Mouse (Mus musculus) cerebral cortex, adult 2 months (tissue): ENCODE results near the gene Pde4d.

Source experiments
- WGBS: fragments of 180-500 bp; shearing (Covaris S2); methylation state at CpG from one replicate; pipeline ENCODE4 v1.1.7; 2018; 5-methylcytosine and 5-hydroxymethylcytosine counted together

The Pde4d gene

DNA sequence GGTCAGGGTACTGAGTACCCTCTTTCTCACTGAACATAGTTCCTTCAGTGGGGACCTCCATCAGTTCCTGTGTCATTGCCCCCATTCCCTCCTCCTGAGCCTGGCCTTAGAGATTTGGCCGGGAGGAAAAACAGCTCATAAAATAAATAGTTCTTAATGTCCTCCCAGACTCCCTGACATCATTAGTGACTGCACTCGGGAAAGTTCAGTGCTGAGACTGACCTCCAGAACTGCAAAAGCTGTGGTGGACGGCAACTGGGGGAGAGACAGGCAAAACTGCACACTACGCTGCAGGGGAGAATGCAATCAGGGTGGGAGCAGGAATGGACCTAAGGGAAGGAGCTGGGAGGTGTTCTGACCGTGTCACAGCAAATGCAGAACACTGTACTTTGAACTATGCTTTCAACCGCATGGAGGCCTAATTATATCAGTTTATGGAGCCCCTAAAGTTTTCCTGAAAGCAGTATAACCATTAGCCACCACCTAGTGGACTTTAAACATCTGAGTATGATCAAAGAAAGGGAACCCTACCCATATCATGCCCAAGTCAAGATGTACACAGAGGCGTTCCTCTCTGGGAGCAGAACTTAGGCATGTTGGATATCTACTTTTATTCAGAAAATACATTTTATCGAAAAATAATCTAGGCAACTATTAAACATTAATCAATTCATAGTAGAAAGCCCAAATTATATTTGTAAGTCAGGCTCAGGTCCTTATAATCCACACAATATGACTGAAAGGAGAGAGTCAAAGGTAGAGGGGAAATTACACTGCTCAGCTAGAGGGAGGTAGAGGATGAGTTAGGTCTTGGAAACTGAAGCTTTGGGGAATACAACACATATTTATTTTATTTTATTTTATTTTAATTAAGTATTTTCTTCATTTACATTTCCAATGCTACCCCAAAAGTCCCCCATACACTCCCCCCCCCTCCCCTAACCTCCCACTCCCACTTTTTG lies 618.8 kb downstream of the Pde4d start:
- 87% methylated on average over 8 of the region's 8 CpGs for WGBS

DNA sequence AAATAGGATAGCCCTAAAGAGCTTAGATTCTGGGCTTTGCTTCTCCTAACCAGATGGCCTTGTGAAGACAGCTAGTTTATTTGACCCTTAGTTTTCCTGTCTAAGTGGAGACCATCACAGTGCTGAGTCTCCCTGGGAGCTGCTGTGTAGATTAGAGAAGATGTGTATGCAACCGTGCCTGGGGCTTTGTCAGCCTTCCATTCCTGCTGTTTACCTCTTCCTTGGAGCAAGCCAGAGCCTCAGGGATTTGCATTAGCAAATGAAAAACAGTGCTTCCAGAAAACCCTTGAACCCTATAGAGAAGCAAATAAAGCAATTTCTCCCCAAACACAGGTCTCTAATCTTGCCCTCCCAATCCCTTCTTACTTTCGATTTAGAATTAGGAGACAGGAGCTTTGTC lies 623.6 kb downstream of the Pde4d start:
- 72% methylated on average over 2 of the region's 2 CpGs for WGBS

DNA sequence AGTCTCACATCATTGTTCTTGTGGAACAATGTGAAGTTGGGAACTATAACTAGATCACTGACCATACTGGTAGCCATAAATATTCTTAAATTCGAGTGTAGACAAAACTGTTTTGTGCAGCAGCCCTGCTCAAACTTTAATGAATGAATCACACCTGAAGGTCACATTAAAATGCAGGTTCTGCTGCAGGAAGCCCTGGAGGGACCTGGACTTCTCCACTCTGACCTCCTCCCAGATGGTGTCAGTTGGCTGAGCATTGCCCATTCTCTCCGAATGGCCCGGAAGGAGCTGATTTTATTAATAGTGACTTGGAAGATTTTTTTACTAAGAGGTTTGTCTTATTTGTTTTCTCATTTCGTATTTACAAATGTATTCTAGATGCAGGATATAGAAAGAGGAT lies 624.3 kb downstream of the Pde4d start:
- 71% methylated on average over 4 of the region's 4 CpGs for WGBS

DNA sequence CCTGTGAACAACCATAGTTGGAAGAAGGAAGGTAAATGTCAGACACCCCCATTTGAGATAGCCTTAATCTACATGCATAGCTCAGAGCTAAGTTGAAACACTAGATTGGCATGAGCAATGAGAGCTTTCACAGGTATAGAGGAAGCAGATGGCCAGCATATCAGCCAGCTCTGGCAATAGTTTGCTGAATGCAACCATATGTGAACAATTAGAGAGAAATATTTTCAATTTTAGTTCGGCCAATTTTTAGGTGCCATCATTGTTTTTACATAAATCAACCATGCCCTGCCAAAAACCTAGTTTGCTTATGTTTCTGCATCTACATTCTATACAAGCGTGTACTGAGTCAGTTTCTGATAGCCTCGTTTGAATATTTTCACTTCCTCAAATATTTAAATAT lies 642.9 kb downstream of the Pde4d start:
- 71% methylated on average over 3 of the region's 3 CpGs for WGBS

DNA sequence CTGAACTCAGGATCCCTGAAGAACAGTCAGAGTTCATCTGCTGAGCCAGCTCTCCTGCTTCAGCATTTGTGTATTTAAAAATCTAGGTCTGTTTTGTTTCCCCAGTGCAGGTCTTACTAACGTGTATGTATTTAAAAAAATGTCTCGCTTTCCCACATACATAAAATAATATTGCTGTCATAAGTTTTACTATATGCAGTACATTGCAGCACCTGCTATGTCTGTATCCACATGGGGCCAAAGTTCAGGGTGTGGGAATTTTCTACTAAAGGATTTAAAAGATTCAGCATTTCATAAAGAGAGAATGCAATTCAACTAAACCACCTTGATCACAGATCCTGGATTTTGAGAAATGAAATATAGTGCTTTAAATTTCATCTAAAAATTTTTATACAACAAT lies 646.9 kb downstream of the Pde4d start:
- WGBS, result 86% methylated on average over 2 of the region's 2 CpGs

DNA sequence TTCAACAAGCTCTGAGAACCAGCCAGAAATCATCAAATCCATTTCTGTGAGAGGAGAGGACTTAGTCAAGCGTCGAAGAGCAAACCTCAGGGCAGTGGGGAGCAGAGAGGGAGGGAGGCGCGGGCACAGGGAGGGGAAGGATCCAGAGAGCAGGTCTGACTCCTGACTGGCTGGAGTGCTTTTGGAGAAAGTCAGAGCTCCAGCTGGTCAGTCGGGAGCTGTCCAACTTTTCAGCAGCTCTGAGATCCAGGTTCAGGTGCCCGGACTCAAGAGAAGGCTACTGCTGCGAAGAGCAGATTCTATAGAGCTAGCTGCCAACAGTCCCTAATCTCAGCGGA lies 666.2 kb downstream of the Pde4d start:
- 2% methylated on average over 8 of the region's 8 CpGs for WGBS

DNA sequence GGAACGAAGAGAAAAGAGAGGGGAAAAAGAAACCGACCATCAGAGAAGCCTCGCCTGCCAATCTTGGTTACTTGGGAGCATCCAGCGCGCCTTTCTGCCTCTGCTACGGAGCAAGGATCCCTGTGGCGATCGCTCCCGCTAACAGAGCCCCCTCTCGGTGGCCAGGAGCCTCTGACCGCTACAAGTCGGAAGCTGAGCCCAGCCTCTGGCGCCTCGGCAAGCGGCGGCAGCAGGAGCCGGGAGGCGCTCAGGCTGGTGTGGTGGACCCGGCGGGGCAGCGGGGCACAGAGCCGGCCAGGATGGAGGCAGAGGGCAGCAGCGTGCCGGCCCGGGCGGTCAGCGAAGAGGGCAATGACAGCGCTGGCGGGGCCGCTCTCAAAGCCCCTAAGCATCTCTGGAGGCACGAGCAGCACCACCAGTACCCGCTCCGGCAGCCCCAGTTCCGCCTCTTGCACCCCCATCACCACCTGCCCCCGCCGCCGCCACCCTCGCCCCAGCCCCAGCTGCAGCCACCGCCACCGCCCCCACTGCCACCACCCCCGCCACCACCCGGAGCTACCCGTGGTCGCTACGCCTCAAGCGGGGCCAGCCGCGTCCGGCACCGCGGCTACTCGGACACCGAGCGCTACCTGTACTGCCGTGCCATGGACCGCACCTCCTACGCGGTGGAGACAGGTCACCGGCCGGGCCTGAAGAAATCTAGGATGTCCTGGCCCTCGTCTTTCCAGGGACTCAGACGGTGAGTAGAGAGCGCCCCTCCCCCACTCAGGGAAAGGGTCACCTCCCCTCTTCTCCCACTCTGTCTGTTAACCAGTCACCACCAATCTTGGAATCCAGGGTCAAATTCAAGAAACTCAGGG lies 666.8 kb downstream of the Pde4d start:
- under 1% methylated on average over 52 of the region's 63 CpGs for WGBS

DNA sequence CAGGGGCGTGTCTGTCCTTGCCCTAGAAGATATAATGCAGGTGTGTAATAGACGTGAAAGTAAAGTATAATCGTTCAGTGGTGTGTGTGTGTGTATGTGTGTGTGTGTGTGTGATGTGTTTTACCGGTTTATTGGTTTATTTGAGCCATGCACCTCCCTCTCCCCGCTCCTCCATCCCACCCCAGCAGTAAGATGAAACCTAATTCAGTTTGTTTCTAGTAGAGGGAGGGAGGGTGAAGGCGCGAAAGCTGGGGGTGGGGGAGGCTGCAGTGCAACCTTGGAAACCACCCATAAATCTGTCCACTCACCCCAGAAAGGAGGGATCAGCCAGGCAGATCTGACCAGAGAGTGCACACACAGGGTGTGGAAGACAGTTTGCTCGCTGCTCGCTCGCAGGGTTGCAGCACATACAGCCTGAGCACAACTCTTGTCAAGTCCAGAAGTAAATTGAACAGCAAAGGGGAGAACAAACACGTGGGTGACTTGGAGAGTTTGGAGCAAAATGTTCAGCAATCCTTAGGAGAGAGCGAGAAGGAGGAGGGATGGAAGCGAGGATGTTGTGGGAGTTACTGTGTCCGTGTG lies 667.6 kb downstream of the Pde4d start:
- 10% methylated on average over 14 of the region's 14 CpGs for WGBS

DNA sequence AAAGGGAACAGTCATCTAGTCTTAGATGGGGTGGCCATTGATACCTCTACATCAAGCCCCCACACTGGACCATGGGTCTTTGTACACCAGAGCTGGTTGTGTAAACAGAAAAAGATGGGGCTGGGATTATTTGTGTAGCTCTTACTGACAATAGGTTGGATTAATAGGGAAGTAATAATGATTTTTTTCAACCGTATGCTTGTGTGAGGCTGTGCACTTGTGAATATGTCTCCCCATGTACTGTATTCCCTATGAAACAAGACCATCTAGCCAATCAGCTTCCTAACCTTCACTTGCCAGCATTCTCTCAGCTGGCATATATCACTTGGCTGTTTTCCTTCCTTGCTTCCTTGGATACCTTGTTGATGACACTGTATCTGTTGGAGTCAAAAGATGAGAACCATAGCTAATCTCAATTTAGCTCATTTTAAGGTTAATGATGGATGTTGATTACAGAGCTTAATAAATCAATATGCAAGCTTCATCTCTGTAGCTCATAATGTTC lies 668.6 kb downstream of the Pde4d start:
- 74% methylated on average over 1 of the region's 1 CpGs for WGBS

DNA sequence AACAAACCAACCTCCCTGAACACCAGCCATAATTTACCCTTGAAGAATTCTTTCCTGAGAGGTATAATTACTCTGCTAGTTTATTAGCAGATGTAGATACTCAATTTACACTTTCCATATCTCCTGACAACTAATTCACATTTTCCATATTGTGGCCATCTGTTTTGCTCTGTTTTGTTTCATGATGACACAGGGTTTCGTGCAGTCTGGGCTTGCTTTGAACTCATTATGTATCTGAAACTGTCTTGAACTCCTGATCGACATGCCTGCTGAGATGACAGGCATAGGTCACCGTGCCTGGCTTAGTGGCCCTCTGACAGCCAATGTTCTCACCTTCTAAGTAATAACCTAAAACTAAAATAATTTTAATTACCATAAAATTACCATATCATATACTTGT lies 672.1 kb downstream of the Pde4d start:
- WGBS, result 69% methylated on average over 3 of the region's 3 CpGs

DNA sequence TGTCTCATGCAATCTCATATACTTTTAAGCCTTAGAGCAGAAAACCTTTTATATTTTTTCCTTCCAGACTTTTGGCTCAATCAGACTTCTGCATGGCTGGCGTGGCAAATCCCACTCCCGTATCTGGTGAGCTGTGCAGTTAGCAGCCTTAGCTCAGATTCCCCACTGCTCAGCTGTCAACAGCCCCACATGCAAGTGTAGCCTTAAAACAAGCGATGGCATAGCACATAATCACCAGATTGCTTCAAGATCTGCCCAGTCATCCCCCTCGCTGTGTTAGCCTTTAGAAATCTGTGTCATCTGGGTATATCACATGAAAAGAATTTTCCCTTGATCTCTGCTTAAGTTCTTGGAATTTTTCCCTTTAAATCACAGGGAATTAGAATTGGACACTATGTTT lies 686.7 kb downstream of the Pde4d start:
- 47% methylated on average over 4 of the region's 4 CpGs for WGBS

DNA sequence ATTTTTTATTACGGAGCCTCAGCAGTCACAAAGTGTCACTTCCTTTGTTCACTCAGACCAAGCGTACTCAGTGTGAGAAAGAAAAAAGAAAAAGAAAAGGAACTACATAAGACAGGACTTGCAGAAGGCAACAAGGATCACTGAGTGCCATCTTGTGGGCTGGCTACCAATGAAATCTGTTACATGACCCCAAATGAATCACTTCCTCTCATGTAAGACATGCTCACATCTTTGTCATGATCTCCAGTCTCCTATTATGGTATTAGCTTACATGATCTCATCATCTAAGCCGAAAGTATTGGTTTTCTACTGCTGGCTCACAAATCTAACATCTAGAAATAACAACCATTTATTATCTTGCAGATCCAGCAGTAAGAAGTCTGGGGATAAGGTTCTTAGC lies 709.0 kb downstream of the Pde4d start:
- WGBS, result 74% methylated on average over 3 of the region's 3 CpGs

DNA sequence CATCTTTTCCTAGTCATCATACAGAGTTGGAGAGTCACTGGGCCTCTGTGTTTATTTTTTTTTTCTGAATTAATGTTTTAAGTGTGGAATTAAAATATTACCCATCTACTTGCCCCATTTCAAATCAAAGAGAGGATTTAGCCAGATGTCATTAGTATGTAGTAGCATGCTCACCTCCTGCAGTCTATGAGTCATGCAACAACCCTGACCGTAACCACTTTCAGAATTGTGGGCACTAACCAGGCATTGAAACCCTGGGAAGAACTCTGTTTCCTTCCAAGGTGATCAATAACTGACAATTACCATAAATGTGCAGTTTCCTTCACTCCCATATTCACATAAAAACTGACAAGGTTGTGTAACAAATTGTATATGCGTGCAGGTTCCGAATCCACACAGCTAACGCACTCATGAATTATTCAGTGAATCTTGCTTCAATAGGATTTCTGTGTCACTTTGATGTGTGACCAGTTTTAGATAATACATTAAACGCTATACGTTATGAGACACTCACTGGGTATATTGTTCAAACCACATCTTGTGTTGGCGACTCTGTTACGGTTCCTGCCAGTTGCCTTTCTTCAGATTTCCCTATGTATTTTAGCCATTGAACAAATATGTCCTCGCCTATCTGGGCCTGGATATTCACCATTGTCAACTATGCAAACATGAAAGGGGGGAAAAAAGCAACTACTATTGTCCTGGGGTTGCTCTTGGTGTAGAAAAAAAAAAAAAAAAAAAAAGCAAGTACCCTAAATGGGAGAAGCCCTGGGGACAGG lies 719.0 kb downstream of the Pde4d start:
- 71% methylated on average over 9 of the region's 9 CpGs for WGBS

DNA sequence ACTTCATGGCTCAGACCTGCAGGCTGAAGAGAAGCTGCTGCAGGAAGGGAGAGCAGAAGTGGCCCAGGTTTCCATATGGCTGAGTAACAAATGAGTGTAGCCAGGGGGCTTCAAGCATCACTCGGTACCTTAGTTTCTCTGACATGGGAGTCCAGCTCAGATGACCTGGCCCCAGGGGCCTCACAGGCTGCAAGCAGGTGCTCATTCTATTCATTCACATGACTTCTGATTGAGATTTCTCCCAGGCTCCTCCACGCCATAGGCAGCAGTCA lies 719.5 kb downstream of the Pde4d start:
- WGBS, result 95% methylated on average over 2 of the region's 2 CpGs

DNA sequence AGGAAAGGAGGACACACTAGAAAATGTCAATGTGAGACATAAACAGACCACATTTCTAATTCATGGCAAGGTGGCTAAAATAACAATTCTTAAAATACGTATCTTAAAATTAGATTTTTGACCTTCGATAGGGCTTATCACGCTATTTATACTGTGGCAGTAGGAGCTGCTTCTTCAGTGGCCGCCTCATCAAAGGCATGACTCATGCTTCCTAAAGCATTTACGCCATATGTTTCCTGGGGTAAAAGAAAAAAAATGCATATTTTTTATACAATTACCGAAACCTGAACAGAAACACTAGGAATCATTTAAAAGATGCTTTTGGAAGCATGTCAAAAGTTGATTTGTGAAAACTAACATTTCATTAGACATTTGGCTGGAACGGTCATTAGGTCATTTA lies 721.9 kb downstream of the Pde4d start:
- WGBS, result 47% methylated on average over 7 of the region's 7 CpGs

DNA sequence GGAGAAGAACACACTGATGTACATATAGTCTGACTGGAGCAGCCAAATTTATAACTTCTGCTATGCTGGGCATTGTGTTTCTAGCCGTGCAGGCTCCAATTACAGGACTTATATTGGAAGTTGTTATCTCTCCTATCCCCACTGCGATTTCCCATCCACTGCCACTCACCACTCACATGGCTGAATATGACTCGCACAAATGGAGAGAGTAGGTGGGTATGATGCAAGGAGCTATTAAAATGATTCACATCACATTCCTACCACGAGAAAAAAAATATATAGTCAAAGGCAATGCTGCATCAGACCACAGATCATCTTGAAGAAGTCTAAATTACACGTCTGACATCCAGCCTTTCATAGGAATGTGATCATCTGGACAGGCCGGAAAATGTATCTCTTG lies 725.5 kb downstream of the Pde4d start:
- WGBS, result 66% methylated on average over 6 of the region's 6 CpGs

DNA sequence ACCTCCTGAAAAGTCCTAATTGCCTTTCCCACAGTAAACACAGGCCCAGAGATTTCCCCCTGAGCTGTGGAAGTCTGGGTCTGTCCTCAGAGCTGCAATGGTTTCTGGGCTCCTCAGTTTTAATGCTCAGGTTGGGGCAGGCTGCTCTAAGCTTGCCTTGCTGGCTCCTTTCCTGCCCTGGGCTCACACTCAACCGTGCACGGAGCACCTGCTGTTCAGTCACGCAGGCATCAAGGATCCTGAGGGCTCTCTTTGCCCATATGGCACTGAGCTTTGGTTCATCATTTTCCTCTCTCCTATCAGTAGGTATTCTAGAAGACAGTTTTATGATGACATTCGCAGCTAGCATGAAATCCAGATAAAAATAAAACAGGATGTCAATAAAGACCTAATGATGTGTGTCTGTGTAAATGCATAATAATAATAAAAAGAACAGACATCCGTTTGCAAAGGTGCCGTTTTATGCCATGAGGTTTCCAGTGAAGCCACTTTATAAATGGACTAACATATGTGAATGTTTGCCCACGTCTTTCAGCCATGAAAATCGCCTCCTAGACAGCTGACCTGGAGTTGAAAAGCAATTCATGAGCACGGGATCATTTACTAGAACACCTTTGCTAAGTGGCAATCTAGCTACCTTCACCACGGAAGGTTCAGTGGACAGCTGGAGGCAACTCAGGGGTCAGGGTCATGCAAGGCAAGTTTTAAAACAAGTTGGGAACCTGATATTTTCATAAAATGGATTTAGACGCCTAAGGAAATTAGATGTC lies 726.3 kb downstream of the Pde4d start:
- WGBS, result 70% methylated on average over 11 of the region's 11 CpGs

DNA sequence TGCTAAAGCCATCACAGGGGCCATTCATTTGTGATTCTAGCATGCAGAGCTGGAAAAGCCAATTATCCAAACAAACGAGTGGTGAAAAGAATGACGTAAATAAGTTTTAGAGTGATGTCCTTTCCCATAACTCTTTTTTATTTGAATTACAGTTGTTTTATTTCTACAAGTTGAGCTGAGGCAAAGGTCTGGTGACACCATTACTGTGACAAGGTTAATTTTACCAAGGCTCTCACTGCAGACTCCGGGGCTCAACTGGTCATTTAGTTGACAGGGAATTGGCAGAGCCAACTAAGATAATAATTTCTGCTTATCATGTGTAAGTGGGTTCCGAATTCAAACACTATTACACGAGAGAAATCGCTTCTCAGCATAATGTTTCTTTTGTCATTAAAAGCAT lies 731.6 kb downstream of the Pde4d start:
- 70% methylated on average over 6 of the region's 6 CpGs for WGBS

DNA sequence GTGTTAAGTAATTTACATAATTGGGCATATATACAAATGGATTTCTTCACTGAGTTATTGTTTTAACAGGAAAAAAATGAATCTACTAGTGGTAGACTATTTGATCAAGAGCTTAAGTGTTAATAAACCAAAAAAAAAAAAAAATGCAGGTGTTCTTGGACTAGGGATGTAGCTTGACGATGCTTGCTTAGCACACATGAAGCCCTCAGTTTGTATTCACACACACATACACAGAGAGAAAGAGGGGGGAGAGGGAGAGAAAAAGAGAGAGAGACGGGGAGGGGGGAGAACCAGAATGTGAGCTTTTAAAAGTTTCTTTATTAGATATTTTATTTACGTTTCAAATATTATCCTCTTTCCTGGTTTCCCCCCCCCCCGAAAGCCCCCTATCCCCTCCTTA lies 740.9 kb downstream of the Pde4d start:
- 81% methylated on average over 4 of the region's 4 CpGs for WGBS

DNA sequence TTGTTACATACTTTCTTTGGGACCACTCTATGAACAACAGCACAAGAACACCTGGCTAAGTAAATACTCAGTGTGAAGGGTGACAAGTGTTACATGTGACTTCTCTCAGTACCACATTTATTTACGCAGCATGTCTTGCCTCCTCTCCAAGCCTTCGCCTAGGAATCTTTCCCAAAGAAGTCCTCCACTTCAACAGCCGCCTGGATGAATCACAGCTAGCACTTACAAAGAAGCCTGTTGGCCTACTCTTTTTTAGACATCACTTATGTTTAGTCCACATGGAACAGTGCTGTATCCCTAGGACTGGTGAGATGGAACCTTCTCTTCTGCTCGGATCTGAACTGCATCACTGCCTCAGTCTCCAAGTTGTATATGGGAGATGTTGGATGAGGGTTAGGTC lies 741.4 kb downstream of the Pde4d start:
- 55% methylated on average over 4 of the region's 4 CpGs for WGBS

DNA sequence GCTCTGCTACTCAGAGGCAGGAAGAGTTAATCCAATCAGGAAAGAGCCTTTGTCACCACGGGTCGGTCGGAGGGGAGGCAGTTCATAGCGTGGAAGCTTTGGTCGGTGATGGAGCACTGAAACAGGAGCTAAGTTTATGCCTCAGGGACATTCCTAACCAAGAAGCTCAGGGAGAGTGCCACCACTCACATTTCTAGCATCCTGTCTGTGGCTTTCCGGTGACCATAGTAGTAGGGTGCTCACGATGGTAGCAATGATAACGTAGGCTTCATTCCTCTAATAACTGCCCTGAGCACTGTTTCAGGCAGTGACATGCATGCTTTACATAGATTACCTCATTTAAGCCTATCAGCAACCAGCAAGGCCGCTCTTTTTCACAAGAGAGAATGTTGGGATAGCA lies 755.8 kb downstream of the Pde4d start:
- 61% methylated on average over 9 of the region's 9 CpGs for WGBS
